8 mouse cellular contexts compared by ENCODE assay signal in the genomic region with DNA sequence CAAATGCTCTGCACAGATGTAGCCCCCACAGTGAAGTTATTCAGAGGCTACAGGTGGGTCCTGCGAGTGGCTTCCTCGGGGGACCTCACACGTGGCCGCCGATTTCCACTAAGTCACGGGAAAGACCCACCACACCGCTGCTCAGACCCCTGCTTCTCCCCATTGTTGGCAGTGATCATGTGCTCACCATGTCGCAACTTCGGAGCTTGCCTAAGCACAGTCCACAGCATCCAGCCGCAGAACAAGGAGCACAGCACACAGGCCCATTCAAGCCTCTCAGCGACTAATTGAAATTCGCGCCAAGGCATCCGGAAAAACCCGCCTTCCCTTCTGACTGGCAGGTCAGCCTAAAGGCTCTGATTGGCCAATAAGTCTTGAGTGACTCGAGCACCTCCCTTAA.
A peak's percentile ranks its signal among the peaks of the same experiment; 100 is the strongest.
DNase-seq lines count a peak whose midpoint lies in the region; ATAC-seq and TF ChIP-seq lines count a peak whose summit lies in the region.
"Not testable (repeated sequence)": the region's sequence is repeated elsewhere in the genome, so short reads cannot be mapped to it uniquely, and the experiment has no call there.

No protein-coding gene starts in this region.

- ATAC-seq in forebrain, embryonic 12.5 days (ENCODE audit: low FRiP score) = 0 out of 2 replicates have a peak, but pooled peaks have one; percentile 14
- not testable (repeated sequence) for ATAC-seq in heart, embryonic 14.5 days (ENCODE audit: insufficient number of reproducible peaks, insufficient read depth, low FRiP score, low read depth); hindbrain, embryonic 16.5 days; liver, embryonic 11.5 days (replicated peaks; ENCODE audit: low FRiP score); neural tube, embryonic 13.5 days (ENCODE audit: low read depth)
- ATAC-seq in midbrain, embryonic 11.5 days (ENCODE audit: low FRiP score) = peak; percentile 19; the same call in 1 of the 2 replicates

- DNase-seq in embryo, embryonic 10.5 days (ENCODE audit: low spot score) = peak; percentile 18
- not testable (repeated sequence) for DNase-seq in liver, embryonic 11.5 days (ENCODE audit: low spot score); midbrain, embryonic 11.5 days (ENCODE audit: low spot score, missing footprints)

- peak overlapping the region; percentile 84 for H3K27ac ChIP-seq in ES-Bruce4 (ENCODE audit: insufficient read depth, low read length)
- H3K27ac ChIP-seq in forebrain, embryonic 12.5 days; heart, embryonic 14.5 days (replicated peaks in 1 of 2; ENCODE audit: control insufficient read depth in 1 of 2, insufficient read depth in 1 of 2, low read depth in 2 of 2, low read length in 2 of 2); hindbrain, embryonic 16.5 days (ENCODE audit: low read depth, low read length); liver, embryonic 11.5 days (ENCODE audit: low read depth, low read length); midbrain, embryonic 11.5 days (ENCODE audit: low read depth, low read length); neural tube, embryonic 13.5 days (replicated peaks): not testable (repeated sequence)

- peak overlapping the region; percentile 78 for H3K4me3 ChIP-seq in ES-Bruce4 (ENCODE audit: low read depth, low read length)
- not testable (repeated sequence) for H3K4me3 ChIP-seq in forebrain, embryonic 12.5 days (replicated peaks); heart, embryonic 14.5 days (ENCODE audit: control insufficient read depth in 1 of 2, insufficient read depth in 1 of 2, low read depth in 1 of 2, low read length in 2 of 2); hindbrain, embryonic 16.5 days (ENCODE audit: low read length); liver, embryonic 11.5 days (ENCODE audit: low read depth, low read length); midbrain, embryonic 11.5 days (ENCODE audit: low read depth, low read length); neural tube, embryonic 13.5 days

- not testable (repeated sequence) for H3K4me1 ChIP-seq in ES-Bruce4 (ENCODE audit: control insufficient read depth, insufficient read depth, low read length); forebrain, embryonic 12.5 days; heart, embryonic 14.5 days (ENCODE audit: control insufficient read depth in 2 of 2, insufficient read depth in 2 of 2, low read length in 2 of 2); hindbrain, embryonic 16.5 days (ENCODE audit: control insufficient read depth, insufficient read depth, low read depth, low read length); liver, embryonic 11.5 days (replicated peaks; ENCODE audit: control insufficient read depth, insufficient read depth, low read length); midbrain, embryonic 11.5 days (ENCODE audit: control insufficient read depth, insufficient read depth, low read length); neural tube, embryonic 13.5 days (replicated peaks)

- peak; percentile 88 for TF ChIP-seq POLR2A in ES-Bruce4 (IDR thresholded peaks at IDR 0.05; ENCODE audit: insufficient read depth, low read length)

- peak overlapping the region; percentile 39 for H3K4me2 ChIP-seq in forebrain, embryonic 12.5 days
- H3K4me2 ChIP-seq in heart, embryonic 14.5 days (ENCODE audit: low read length) = peak overlapping the region; percentile 31; the same call in 1 of the 2 replicates
- peak overlapping the region; percentile 28; the same call in 1 of the 2 replicates for H3K4me2 ChIP-seq in hindbrain, embryonic 16.5 days (ENCODE audit: low read length)
- peak overlapping the region; percentile 24 for H3K4me2 ChIP-seq in liver, embryonic 11.5 days
- H3K4me2 ChIP-seq in midbrain, embryonic 11.5 days = 0 out of 2 replicates have a peak overlapping the region, but pooled peaks have one; percentile 9
- 0 out of 2 replicates have a peak overlapping the region, but pooled peaks have one; percentile 14 for H3K4me2 ChIP-seq in neural tube, embryonic 13.5 days

- not testable (repeated sequence) for TF ChIP-seq EP300 in ES-Bruce4 (IDR thresholded peaks at IDR 0.05; ENCODE audit: insufficient read depth, low read depth, low read length)

- peak overlapping the region; percentile 96 for H3K9ac ChIP-seq in ES-Bruce4 (ENCODE audit: low read depth, poor library complexity, severe bottlenecking)
- not testable (repeated sequence) for H3K9ac ChIP-seq in forebrain, embryonic 12.5 days; heart, embryonic 14.5 days (ENCODE audit: low read length); hindbrain, embryonic 16.5 days (ENCODE audit: low read depth, low read length); liver, embryonic 11.5 days (ENCODE audit: low read depth, low read length); midbrain, embryonic 11.5 days (ENCODE audit: low read length); neural tube, embryonic 13.5 days

- H3K27me3 ChIP-seq in ES-Bruce4 (ENCODE audit: control insufficient read depth, insufficient read depth, low read length, poor library complexity, severe bottlenecking); forebrain, embryonic 12.5 days; heart, embryonic 14.5 days (ENCODE audit: control insufficient read depth, insufficient read depth, low read length); hindbrain, embryonic 16.5 days (replicated peaks; ENCODE audit: control insufficient read depth, insufficient read depth, low read length); liver, embryonic 11.5 days (replicated peaks; ENCODE audit: control insufficient read depth, insufficient read depth, low read length); midbrain, embryonic 11.5 days (ENCODE audit: control insufficient read depth, insufficient read depth, low read length); neural tube, embryonic 13.5 days: not testable (repeated sequence)

- H3K9me3 ChIP-seq in ES-Bruce4 (replicated peaks; ENCODE audit: control insufficient read depth, insufficient read depth, low read length, poor library complexity, severe bottlenecking); forebrain, embryonic 12.5 days; heart, embryonic 14.5 days (ENCODE audit: control insufficient read depth, low read length); hindbrain, embryonic 16.5 days (ENCODE audit: control insufficient read depth, low read length); liver, embryonic 11.5 days (ENCODE audit: control insufficient read depth, low read length); midbrain, embryonic 11.5 days (ENCODE audit: control insufficient read depth, low read length); neural tube, embryonic 13.5 days: not testable (repeated sequence)

- not testable (repeated sequence) for TF ChIP-seq CTCF in ES-Bruce4 (IDR thresholded peaks at IDR 0.05; ENCODE audit: low read depth, low read length)

- not testable (repeated sequence) for H3K36me3 ChIP-seq in ES-Bruce4 (ENCODE audit: control insufficient read depth, insufficient read depth, low read length, poor library complexity, severe bottlenecking); forebrain, embryonic 12.5 days (replicated peaks); heart, embryonic 14.5 days (ENCODE audit: control insufficient read depth, insufficient read depth, low read length); hindbrain, embryonic 16.5 days (ENCODE audit: control insufficient read depth, insufficient read depth, low read length); liver, embryonic 11.5 days (ENCODE audit: control insufficient read depth, insufficient read depth, low read length); midbrain, embryonic 11.5 days (ENCODE audit: control insufficient read depth, insufficient read depth, low read length); neural tube, embryonic 13.5 days

- WGBS in forebrain, embryonic 12.5 days = 46% methylated on average over 16 of the region's 16 CpGs
- WGBS in heart, embryonic 14.5 days = 43% methylated on average over 15 of the region's 16 CpGs
- 48% methylated on average over 15 of the region's 16 CpGs for WGBS in hindbrain, embryonic 16.5 days
- 45% methylated on average over 15 of the region's 16 CpGs for WGBS in liver, embryonic 11.5 days
- 33% methylated on average over 15 of the region's 16 CpGs for WGBS in midbrain, embryonic 11.5 days
- WGBS in neural tube, embryonic 13.5 days = 43% methylated on average over 16 of the region's 16 CpGs
